Mouse (Mus musculus) lung, embryonic 14.5 days (tissue): Measurements from ENCODE around the gene Slitrk3. TPM values are rescaled to one million over a fixed set of nuclear protein-coding genes. Genes with fewer than 3 reads are reported as not detected.

ENCODE experiments used
- ATAC-seq: fragments of 200-750 bp; cut with Nextera tagmentation; 2 replicates; pipeline ENCODE4 v1.8.0; 2017; ENCODE audit warnings: mild to moderate bottlenecking, moderate TSS enrichment, moderate library complexity; ENCODE audit not compliant: insufficient read depth
- DNase-seq: peaks from one replicate; pipeline ENCODE4 v3.0.0-alpha.2; 2015
- H3K27ac ChIP-seq: fragments of 300-500 bp; sonication (generic); 2 replicates; pipeline ENCODE4 v1.5.1; 2014; ENCODE audit warnings: low read depth, mild to moderate bottlenecking, moderate library complexity
- H3K27me3 ChIP-seq: fragments of 300-500 bp; sonication (generic); 2 replicates; pipeline ENCODE4 v1.6.1; 2014; ENCODE audit warnings: low read length, control low read depth; ENCODE audit not compliant: insufficient read depth
- H3K36me3 ChIP-seq: fragments of 300-500 bp; sonication (generic); 2 replicates; pipeline ENCODE4 v1.6.1; 2014; ENCODE audit warnings: control low read depth; ENCODE audit not compliant: insufficient read depth
- H3K4me1 ChIP-seq: fragments of 300-500 bp; sonication (generic); 2 replicates; pipeline ENCODE4 v1.6.1; 2014; ENCODE audit warnings: antibody characterized with exemption, control low read depth; ENCODE audit not compliant: insufficient read depth
- H3K4me2 ChIP-seq: fragments of 300-500 bp; sonication (generic); 2 replicates; pipeline ENCODE4 v1.6.1; 2014; ENCODE audit warnings: mild to moderate bottlenecking
- H3K4me3 ChIP-seq: fragments of 300-500 bp; sonication (generic); 2 replicates; pipeline ENCODE4 v1.5.1; 2014; ENCODE audit warnings: low read depth, low read length
- H3K9ac ChIP-seq: fragments of 300-500 bp; sonication (generic); 2 replicates; pipeline ENCODE4 v1.6.1; 2014
- H3K9me3 ChIP-seq: fragments of 300-500 bp; sonication (generic); 2 replicates; pipeline ENCODE4 v1.6.1; 2016; ENCODE audit warnings: low read depth, low read length, control low read depth
- CTCF ChIP-seq: IDR thresholded peaks from 2 replicates; pipeline ENCODE4 v1.5.1; 2016; ENCODE audit warnings: antibody characterized with exemption, low read depth
- WGBS: fragments of 180-500 bp; shearing (Covaris S2); extraction: QIAGEN DNeasy Blood & Tissue Kit; methylation state at CpG from one replicate; pipeline ENCODE4 v1.1.7; 2014; 5-methylcytosine and 5-hydroxymethylcytosine counted together
- polyA plus RNA-seq: library from polyadenylated mRNA; unstranded; fragments of >200 nt; fragmentation: Nextera tagmentation; extraction: Ambion mirVana; gene quantifications from 2 replicates; pipeline ENCODE4 v1.2.1, GENCODE M21; 2014

Slitrk3 gene
- polyA plus RNA-seq, 1 experiment from 2014 or later: 0.09 TPM

DNA sequence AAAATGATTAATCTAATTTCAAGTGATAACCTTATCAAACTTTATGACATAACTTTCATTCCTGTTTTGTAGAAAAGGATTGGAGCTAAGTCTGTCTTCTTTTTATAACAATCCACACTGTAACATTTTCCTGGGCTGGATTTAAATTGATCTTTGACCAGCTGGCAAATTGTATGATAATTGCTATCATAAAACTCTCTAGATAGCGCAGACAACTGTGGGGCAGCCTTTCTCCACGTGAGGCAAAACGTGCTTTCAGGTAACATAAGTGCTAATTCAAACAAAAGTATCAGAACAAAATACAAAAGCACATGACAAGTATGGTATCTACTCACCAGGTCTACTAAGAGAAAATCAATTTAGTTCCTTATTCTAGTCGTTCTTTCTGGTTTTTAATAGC, 60.1 kb downstream of the Slitrk3 start:
- 64% methylated on average over 4 of the region's 4 CpGs for WGBS
- H3K27ac ChIP-seq: no peak overlapping the region
- no peak for TF ChIP-seq CTCF
- H3K4me1 ChIP-seq: no peaks in the 10 kb centered on the region
- H3K27me3 ChIP-seq: no peaks in the 10 kb centered on the region
- H3K9ac ChIP-seq: no peak overlapping the region
- no peak overlapping the region for H3K4me2 ChIP-seq
- H3K4me3 ChIP-seq: no peak overlapping the region
- no peaks in the 10 kb centered on the region for H3K36me3 ChIP-seq
- no peak for DNase-seq
- no peaks in the 10 kb centered on the region for H3K9me3 ChIP-seq
- ATAC-seq: no peak

Other genes starting within 250 kb of the Slitrk3 start
- not detected in 2 replicates for gene Sis, start 89.9 kb downstream of the Slitrk3 start, polyA plus RNA-seq